Mouse (Mus musculus) gastrocnemius, adult 18-20 months (tissue): ENCODE data around the gene H2-Q1. TPM values are rescaled to one million over a fixed set of nuclear protein-coding genes. Genes with fewer than 3 reads are reported as not detected.
"Not testable (repeated sequence)": the region's sequence is repeated elsewhere in the genome, so short reads cannot be mapped to it uniquely, and the experiment has no call there.

Experiments
- DNase-seq: peaks from one replicate; pipeline ENCODE4 v3.0.0; 2021; ENCODE audit warnings: low spot score
- total RNA-seq, 2 experiments: library from RNA; stranded (reverse); gene quantifications; 2 replicates each; pipeline ENCODE4 v1.2.3; 2021

Gene H2-Q1
- total RNA-seq, 2 experiments from 2014 or later: 0.19 to 0.27 TPM

GRCm38 (mm10) chr17:35342711-35343476 lies 22.7 kb downstream of the H2-Q1 start:
- no peak for DNase-seq

GRCm38 (mm10) chr17:35347659-35348058 lies 27.5 kb downstream of the H2-Q1 start:
- DNase-seq: not testable (repeated sequence)

- DNase-seq: not testable (repeated sequence)
Measured at GRCm38 (mm10) chr17:35353275-35353674, 33.1 kb downstream of the H2-Q1 start.

- DNase-seq: no peak
Measured at GRCm38 (mm10) chr17:35354071-35354470, 33.9 kb downstream of the H2-Q1 start.

DNA sequence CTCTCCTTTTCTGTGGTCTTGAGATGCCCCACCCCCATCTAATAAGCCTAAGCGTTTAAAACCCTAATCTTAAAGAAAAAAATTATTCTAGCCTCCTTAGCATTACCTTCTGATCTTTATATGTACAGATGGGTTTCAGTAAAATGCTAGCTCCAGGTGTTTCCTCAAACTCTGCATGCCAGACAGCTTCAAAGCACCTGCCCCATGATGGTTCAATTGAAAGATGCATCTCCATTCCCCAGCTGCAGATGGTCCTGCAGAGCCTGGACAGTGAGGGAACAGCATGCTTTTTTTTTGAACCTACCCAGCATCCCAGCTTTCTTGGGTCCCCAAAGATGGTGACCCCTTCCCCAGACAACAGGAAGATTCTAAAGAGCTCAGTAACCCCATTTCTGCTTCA lies 36.9 kb downstream of the H2-Q1 start:
- DNase-seq: no peak

GRCm38 (mm10) chr17:35358763-35359469 lies 38.7 kb downstream of the H2-Q1 start:
- DNase-seq: no peak

GRCm38 (mm10) chr17:35359470-35359862 lies 39.3 kb downstream of the H2-Q1 start:
- DNase-seq: no peak

Other genes starting within 250 kb of the H2-Q1 start
- not detected for gene Ly6g6e, start 243.5 kb upstream of the H2-Q1 start, total RNA-seq
- 1 to 10 TPM in 1 of 2 experiments, not detected in 1; 3.0 TPM for gene Ly6g6d, start 242.3 kb upstream of the H2-Q1 start, total RNA-seq
- gene Ly6g6f, start 234.8 kb upstream of the H2-Q1 start, total RNA-seq: not detected
- gene Abhd16a, start 231.1 kb upstream of the H2-Q1 start, total RNA-seq: 10 to 100 TPM; 85.3 to 87.7 TPM
- not detected for gene Ly6g5c, start 212.1 kb upstream of the H2-Q1 start, total RNA-seq
- gene Ly6g5b, start 205.0 kb upstream of the H2-Q1 start, total RNA-seq: not detected
- gene Gpank1, start 198.9 kb upstream of the H2-Q1 start, total RNA-seq: 1 to 10 TPM; 8.7 to 9.0 TPM
- gene Csnk2b, start 198.4 kb upstream of the H2-Q1 start, total RNA-seq: 100 to 1,000 TPM; 176 to 183 TPM
- 10 to 100 TPM; 12.6 to 16.6 TPM for gene D17H6S53E, start 194.0 kb upstream of the H2-Q1 start, total RNA-seq
- not detected for gene Apom, start 188.4 kb upstream of the H2-Q1 start, total RNA-seq
- gene Bag6, start 185.2 kb upstream of the H2-Q1 start, total RNA-seq: 100 to 1,000 TPM; 233 to 265 TPM
- gene Prrc2a, start 155.5 kb upstream of the H2-Q1 start, total RNA-seq: 100 to 1,000 TPM; 102 to 111 TPM
- 1 to 10 TPM in 1 of 2 experiments, under 1 TPM in 1; 0.84 to 1.1 TPM for gene Aif1, start 144.3 kb upstream of the H2-Q1 start, total RNA-seq
- gene Lst1, start 132.0 kb upstream of the H2-Q1 start, total RNA-seq: 1 to 10 TPM in 1 of 2 experiments, not detected in 1; 1.1 TPM
- under 1 TPM in 1 of 2 experiments, not detected in 1; 0.38 TPM for gene Ltb, start 126.0 kb upstream of the H2-Q1 start, total RNA-seq
- gene Tnf, start 118.4 kb upstream of the H2-Q1 start, total RNA-seq: not detected
- under 1 TPM; 0.43 to 0.48 TPM for gene Lta, start 115.1 kb upstream of the H2-Q1 start, total RNA-seq
- gene Gm16181, start 99.6 kb upstream of the H2-Q1 start, total RNA-seq: not detected
- gene Atp6v1g2, start 86.7 kb upstream of the H2-Q1 start, total RNA-seq: 1 to 10 TPM; 1.1 to 1.8 TPM
- 1 to 10 TPM; 7.0 to 7.2 TPM for gene Nfkbil1, start 84.6 kb upstream of the H2-Q1 start, total RNA-seq
- gene Ddx39b, start 78.7 kb upstream of the H2-Q1 start, total RNA-seq: 10 to 100 TPM; 83.5 to 83.8 TPM
- 10 to 100 TPM; 36.3 to 59.0 TPM for gene H2-D1, start 57.7 kb upstream of the H2-Q1 start, total RNA-seq
- under 1 TPM; 0.18 to 0.71 TPM for gene H2-Q2, start 21.8 kb downstream of the H2-Q1 start, total RNA-seq
- gene H2-Q4, start 59.2 kb downstream of the H2-Q1 start, total RNA-seq: 1 to 10 TPM; 3.5 to 6.6 TPM
- gene H2-Q6, start 104.4 kb downstream of the H2-Q1 start, total RNA-seq: 1 to 10 TPM in 1 of 2 experiments, under 1 TPM in 1; 0.94 to 1.2 TPM
- 1 to 10 TPM in 1 of 2 experiments, under 1 TPM in 1; 0.82 to 1.8 TPM for gene H2-Q7, start 118.8 kb downstream of the H2-Q1 start, total RNA-seq
- 1 to 10 TPM in 1 of 2 experiments, under 1 TPM in 1; 0.39 to 1.2 TPM for gene H2-Q10, start 149.7 kb downstream of the H2-Q1 start, total RNA-seq
- gene Pou5f1, start 185.6 kb downstream of the H2-Q1 start, total RNA-seq: not detected
- under 1 TPM; 0.66 TPM for gene Tcf19, start 196.4 kb downstream of the H2-Q1 start, total RNA-seq
- 1 to 10 TPM; 1.3 to 2.1 TPM for gene Cchcr1, start 196.7 kb downstream of the H2-Q1 start, total RNA-seq
- not detected for gene Psors1c2, start 212.8 kb downstream of the H2-Q1 start, total RNA-seq
- under 1 TPM; 0.09 to 0.69 TPM for gene Cdsn, start 231.7 kb downstream of the H2-Q1 start, total RNA-seq
- not detected for gene 2300002M23Rik, start 247.0 kb downstream of the H2-Q1 start, total RNA-seq